Mouse (Mus musculus): ENCODE results near the gene Prrc2c.
"Not testable (repeated sequence)": the region's sequence is repeated elsewhere in the genome, so short reads cannot be mapped to it uniquely, and the experiment has no call there.

The Prrc2c gene

GRCm38 (mm10) chr1:162693721-162694120, 46.6 kb downstream of the Prrc2c start:
- DNase-seq (ENCODE audit: low spot score) = no peak

GRCm38 (mm10) chr1:162665486-162666174, 74.7 kb downstream of the Prrc2c start:
- no peak for DNase-seq (ENCODE audit: low spot score)

- DNase-seq (ENCODE audit: low spot score) = peak; percentile 21
These were observed 75.4 kb downstream of the Prrc2c start for GRCm38 (mm10) chr1:162664826-162665475.

- DNase-seq (ENCODE audit: low spot score) = no peak
These were observed 80.0 kb downstream of the Prrc2c start for GRCm38 (mm10) chr1:162660276-162660860.

- DNase-seq (ENCODE audit: low spot score) = no peak
These were observed 82.2 kb downstream of the Prrc2c start, which contains the start of gene Myocos for GRCm38 (mm10) chr1:162658119-162658518. Myocos (minus strand) TSS chr1:162658219.

- DNase-seq (ENCODE audit: low spot score) = no peak
These were observed 91.9 kb downstream of the Prrc2c start for GRCm38 (mm10) chr1:162648416-162648815.

- DNase-seq (ENCODE audit: low spot score) = no peak
These were observed 94.2 kb downstream of the Prrc2c start for GRCm38 (mm10) chr1:162646083-162646686.

- DNase-seq (ENCODE audit: low spot score) = no peak
These were observed 96.6 kb downstream of the Prrc2c start for GRCm38 (mm10) chr1:162643752-162644151.

- DNase-seq (ENCODE audit: low spot score) = no peak
These were observed 97.8 kb downstream of the Prrc2c start for GRCm38 (mm10) chr1:162642591-162642990.

- DNase-seq (ENCODE audit: low spot score) = no peak
These were observed 100.5 kb downstream of the Prrc2c start for GRCm38 (mm10) chr1:162639861-162640260.

- DNase-seq (ENCODE audit: low spot score) = no peak
These were observed 101.2 kb downstream of the Prrc2c start, which contains the start of gene Myoc for GRCm38 (mm10) chr1:162639051-162639750. Myoc (plus strand) TSS chr1:162639155.

- no peak for DNase-seq (ENCODE audit: low spot score)
These were observed 101.8 kb downstream of the Prrc2c start for GRCm38 (mm10) chr1:162638535-162638934.

GRCm38 (mm10) chr1:162636516-162636915, 103.8 kb downstream of the Prrc2c start:
- DNase-seq (ENCODE audit: low spot score) = no peak

GRCm38 (mm10) chr1:162635291-162635931, 104.9 kb downstream of the Prrc2c start:
- not testable (repeated sequence) for DNase-seq (ENCODE audit: low spot score)

GRCm38 (mm10) chr1:162628326-162628725, 112.0 kb downstream of the Prrc2c start:
- DNase-seq (ENCODE audit: low spot score) = not testable (repeated sequence)

GRCm38 (mm10) chr1:162627821-162628220, 112.5 kb downstream of the Prrc2c start:
- DNase-seq (ENCODE audit: low spot score) = not testable (repeated sequence)

- DNase-seq (ENCODE audit: low spot score) = peak; percentile 8
These were observed 115.1 kb downstream of the Prrc2c start for GRCm38 (mm10) chr1:162625229-162625628.

- DNase-seq (ENCODE audit: low spot score) = no peak
These were observed 116.5 kb downstream of the Prrc2c start for GRCm38 (mm10) chr1:162623895-162624294.

All from spleen, adult 12 weeks (tissue).